Mouse (Mus musculus) retina, postnatal 7 days (tissue): ENCODE data around the gene Ninl.
"Not testable (repeated sequence)": the region's sequence is repeated elsewhere in the genome, so short reads cannot be mapped to it uniquely, and the experiment has no call there.

Experiments
- DNase-seq: peaks from one replicate; pipeline ENCODE4 v3.0.0-alpha.2; 2012; ENCODE audit warnings: low read depth, low spot score

Gene Ninl

DNA sequence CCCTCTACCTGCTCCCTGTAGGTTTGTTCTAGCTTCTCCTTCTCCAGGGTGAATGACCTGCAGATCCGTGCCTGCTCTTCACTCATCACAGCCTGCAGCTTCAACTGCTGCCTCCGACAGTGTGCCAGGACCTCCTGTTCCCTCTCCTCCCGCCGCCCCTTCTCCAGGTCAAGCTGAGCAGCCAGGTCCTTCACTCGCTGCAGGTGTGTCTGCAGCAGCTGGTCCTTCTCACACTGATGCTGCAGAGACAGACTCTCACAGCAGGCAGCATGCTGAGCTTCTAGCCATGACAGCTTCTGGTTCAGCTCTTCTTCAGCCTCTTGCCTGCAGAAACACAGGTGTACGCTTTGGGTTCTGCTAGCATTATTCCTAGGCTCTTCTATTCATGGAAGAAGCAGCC, 89.1 kb downstream of the Ninl start:
- no peak for DNase-seq

- DNase-seq: no peak
Measured at GRCm38 (mm10) chr2:150949652-150950051, 89.5 kb downstream of the Ninl start.

DNA sequence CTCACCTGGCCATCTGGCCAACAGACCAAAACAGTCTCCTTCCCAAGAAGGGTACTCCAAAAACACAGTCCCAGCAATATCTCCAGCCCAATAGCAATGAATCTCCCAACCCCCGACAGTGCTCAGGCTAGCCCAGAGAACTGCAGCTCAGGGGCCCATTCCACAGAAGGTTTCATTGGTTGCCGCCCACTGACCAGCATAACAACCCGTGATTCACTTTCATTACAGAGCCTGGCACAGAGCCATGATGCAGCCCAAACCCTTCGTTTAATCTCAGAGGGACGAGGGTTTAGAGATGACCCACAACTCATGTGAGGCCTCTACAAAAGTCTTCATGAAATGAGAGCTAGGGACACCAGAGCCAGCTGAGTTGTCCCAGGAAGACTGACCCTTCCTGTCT, 90.4 kb downstream of the Ninl start:
- no peak for DNase-seq

DNA sequence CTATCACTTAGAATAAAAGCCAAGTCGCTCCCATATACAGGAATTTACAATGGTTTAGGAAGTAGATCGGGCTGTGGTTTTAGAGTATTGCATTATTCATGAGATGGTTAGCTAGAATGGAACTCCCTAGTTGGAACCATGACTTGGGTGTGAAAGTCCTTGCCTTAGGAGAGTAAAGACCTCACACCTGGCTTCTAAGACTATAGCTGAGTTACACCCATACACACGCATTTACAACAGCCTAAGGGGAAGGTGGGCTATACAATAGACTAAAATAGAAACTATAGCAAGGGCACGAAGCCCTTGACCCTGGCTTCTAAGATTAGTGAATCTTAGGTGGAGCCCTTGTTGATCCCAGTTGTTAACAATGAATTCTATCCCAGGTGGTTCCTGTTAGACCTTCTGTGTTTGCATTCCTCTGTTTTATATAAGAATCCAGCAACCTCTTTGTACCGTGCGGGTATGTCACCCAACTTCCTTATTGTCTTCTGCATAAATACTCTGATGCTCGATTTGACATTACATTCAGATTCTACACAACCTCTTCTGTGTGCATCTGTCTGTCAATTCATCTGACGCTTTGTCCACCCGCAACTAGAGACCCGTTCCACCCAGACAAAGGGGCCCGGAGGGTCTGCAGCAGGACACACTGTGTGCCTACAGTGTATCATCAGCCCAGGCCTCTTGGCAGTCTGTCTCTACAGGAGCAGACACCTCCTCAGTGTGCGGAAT, 91.1 kb downstream of the Ninl start:
- DNase-seq: not testable (repeated sequence)

DNA sequence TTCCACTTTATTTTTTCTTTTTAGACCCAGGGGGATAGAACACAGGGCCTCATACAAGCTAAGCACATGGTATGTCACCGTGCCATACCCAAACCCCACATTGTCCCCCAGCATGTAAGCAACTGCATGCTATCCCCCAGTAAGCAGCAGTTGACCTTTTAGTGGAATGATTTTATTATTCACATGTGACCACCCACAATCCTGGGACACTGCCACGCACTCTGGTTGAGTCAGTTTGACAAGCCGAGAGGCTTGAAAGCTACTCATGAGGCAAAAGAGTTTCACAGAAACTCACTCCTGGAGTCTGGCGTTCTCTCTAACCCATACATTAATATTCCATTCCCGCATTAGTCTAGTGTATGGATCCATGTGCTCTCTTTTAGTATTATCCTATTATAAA, 91.8 kb downstream of the Ninl start:
- not testable (repeated sequence) for DNase-seq

- no peak for DNase-seq
Measured at GRCm38 (mm10) chr2:150944017-150944416, 95.2 kb downstream of the Ninl start.

- DNase-seq: no peak
Measured at GRCm38 (mm10) chr2:150934659-150935058, 104.5 kb downstream of the Ninl start.

- DNase-seq: no peak
Measured at GRCm38 (mm10) chr2:150933482-150933881, 105.7 kb downstream of the Ninl start.

DNA sequence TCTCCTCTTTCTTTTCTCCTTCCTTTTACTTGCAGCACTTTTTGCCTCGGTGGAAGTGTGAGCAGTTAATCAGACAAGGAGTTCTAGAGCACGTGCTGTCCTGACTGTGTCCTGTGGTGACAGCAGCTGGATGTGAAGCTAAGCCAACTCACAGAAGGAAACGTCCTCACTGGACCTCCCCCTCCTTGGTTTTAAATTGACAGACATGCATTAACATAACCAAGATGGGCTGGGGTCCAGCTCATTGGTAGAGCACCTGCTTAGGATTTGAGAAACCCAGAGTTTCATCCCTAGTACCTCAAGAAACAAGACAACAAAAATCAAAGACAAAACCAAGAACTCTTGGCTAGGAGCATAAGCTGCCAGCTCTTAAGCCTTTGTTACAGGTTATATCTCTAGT, 108.4 kb downstream of the Ninl start:
- no peak for DNase-seq

DNA sequence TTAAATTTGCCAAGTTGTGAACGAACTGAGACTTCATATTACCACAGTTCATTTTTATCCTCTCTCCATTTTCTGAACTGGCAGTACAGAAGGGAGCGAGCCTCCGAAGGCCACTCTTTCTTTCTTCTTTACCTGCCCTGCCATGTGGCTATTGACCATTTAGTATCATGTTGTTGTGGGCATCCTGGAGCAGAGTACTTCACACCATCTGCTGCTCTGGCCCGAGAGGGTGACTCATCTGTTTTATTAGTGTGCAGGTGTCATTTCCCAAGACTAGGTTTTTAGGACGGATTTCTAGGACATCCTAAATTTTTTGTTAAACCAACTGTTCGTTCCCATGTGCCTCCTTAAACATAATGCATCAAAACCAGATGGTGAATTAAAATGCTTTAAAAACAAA, 110.0 kb downstream of the Ninl start:
- DNase-seq: no peak

DNA sequence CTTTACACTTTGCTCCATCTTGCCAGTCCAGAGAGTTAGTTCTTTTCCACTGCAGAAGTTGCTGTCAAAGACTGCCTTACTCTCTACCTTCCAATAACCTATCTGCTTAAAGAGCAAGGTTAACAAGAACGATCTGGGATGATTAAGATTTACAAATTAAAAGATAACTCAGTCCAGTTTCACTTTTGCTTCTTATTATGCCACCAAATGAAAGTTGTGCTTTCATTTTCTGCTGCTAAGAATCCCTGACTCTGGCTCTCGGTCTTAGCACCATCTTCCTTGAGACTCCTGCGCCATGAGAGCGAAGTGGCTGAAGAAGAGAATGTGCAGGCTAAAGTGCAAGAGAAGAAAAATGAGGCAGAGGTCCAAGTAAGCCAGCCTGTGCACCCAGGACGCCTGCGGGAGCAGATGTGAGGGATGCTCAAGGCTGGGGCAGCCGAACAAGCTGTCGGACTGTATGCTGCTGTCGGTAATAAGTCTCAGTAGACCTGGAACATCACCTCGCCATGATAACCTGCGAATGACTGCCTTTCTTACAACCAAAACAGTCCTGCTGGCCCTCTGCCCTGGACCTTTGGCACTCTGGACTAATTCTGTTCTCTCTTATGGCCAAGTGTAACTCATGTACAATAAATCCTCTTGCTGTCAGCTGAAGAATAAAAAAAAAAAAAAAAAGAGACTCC, 112.0 kb downstream of the Ninl start:
- DNase-seq: no peak

GRCm38 (mm10) chr2:150923505-150923904, 115.7 kb downstream of the Ninl start:
- DNase-seq: no peak

- DNase-seq: no peak
Measured at GRCm38 (mm10) chr2:150923026-150923425, 116.2 kb downstream of the Ninl start.

DNA sequence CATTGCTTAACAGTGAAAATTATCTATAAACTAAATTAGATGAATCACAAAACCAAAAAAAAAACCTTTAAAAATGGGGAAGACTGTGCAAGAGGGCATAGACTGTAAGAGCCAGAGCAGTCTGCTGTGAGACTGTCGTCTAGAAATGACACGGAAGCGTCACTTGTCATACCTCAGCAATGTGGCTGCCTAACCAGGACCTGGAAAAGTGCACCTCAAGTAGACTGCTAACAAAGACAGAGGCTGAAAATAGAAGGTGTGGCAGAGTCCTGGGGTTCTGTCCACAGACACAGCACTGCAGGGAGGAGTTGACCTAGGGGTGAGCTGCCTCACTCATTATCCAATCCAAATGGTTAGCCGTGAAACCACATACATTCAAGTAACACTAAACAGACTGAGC, 117.0 kb downstream of the Ninl start:
- no peak for DNase-seq

DNA sequence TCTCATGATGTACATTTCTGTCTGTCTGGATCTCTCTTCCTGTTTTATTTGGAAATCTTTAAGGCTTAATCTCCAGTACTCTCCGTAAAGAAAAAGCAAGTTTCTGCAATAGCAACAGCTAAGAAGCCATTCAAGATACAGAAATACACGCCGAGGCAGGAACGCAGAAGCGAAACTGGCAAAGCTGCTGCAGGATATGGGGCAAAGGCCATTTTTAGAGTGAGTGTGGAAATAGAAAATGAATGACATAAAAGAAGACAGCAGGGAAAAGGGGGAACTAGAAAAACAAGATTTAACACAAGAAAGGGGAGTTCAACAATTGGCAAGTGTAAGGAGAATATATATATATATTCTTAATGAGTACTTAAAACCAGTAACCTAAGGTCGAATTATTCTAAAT, 117.5 kb downstream of the Ninl start:
- no peak for DNase-seq

GRCm38 (mm10) chr2:150920543-150920942, 118.6 kb downstream of the Ninl start:
- no peak for DNase-seq

GRCm38 (mm10) chr2:150918720-150919119, 120.5 kb downstream of the Ninl start:
- DNase-seq: no peak

DNA sequence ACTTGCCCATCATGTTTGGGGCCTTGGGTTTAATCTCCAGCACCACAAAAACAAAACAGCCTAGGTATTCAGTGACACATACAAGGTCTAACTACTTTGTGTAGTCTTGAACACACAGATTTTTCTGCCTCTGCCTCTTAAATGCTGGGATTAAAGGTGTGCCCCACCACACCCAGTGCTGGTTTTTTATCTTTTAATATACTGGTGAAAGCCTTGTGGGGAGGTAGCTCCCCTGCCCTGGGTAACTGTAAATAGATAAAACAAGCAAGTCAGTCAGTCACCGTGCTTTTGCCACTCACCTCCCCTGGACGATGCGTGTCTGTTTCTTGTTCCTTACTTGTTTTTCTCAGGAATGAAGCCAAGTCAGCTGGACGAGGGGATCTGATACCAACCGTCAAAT, 123.4 kb downstream of the Ninl start:
- DNase-seq: no peak

DNA sequence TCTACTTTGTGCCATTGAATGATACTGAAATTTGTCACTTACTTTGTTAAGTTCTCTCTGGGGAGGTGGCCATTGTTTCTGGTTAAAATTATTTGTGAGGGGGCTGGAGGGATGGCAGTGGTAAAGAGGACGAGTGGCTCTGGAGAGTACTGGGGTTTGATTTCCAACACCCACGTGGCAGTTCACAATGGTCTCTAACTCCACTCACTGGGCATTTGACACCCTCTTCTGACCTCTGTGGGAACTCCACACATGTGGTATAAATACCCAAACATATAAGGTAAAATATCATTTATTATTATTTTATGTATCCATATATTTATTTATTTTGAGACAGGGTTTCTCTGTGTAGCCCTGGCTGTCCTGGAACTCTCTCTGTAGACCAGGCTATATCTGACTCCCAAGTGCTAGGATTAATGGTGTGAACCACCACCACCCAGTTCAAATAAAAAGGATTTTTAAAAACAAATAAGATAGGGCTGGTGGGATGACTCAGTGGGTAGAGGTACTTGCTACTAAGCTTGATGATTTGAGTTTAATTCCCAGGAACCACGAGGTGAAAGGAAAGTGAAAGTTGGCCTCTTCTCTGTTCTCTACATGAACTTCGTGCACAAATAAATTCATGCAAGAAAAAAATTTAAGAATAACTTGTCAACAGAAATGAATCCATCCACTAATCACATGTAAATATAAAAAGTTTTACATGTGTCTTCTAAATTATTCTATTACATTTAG, 124.2 kb downstream of the Ninl start:
- DNase-seq: no peak

GRCm38 (mm10) chr2:150910295-150910881, 128.8 kb downstream of the Ninl start:
- no peak for DNase-seq

DNA sequence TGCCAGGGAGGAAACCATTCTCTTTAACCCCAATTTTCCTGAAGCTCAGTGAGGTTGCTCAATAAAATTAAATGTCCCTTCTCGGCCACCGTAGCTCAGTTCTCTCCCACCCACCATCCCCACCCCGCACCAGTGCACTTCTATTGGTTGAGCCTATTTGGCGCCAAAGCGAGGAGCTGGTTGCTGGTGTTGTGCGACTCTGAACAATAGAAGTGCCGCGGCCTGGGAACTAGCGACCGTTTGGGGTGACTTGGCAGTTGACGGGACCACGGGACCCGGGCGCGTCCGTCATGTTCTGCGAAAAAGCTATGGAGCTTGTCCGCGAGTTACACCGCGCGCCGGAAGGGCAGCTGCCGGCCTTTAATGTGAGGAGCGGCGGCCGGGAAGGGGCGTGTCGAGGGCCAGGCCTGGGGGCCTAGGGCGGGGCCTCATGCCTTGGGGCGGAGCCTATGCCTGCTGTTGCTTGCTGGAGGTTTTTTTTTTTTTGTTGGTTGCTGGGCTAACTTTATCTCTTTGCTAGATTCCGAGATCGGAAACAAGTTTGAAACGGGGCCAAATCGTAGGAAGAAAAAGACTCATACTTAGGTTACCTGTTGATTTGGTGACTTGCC, 129.6 kb downstream of the Ninl start:
- DNase-seq: peak; percentile 90

DNA sequence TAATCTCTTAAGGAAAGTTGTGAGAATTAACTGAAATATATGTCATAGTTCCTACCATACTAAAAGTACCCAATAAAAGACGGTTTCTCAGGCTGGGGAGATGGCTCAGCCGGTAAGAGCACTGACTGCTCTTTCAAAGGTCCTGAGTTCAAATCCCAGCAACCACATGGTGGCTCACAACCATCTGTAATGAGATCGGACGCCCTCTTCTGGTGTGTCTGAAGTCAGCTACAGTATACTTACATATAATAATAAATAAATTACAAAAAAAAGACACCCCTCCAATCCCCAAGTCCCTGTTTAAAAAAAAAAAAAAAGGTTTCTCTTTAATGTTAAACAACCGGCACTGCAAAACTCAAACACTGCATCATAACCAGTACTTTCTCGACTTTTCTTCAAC, 130.3 kb downstream of the Ninl start:
- not testable (repeated sequence) for DNase-seq
